Mouse (Mus musculus): ENCODE measurements around the gene Gm44973.
"Not testable (repeated sequence)": the region's sequence is repeated elsewhere in the genome, so short reads cannot be mapped to it uniquely, and the experiment has no call there.

The Gm44973 gene

DNA sequence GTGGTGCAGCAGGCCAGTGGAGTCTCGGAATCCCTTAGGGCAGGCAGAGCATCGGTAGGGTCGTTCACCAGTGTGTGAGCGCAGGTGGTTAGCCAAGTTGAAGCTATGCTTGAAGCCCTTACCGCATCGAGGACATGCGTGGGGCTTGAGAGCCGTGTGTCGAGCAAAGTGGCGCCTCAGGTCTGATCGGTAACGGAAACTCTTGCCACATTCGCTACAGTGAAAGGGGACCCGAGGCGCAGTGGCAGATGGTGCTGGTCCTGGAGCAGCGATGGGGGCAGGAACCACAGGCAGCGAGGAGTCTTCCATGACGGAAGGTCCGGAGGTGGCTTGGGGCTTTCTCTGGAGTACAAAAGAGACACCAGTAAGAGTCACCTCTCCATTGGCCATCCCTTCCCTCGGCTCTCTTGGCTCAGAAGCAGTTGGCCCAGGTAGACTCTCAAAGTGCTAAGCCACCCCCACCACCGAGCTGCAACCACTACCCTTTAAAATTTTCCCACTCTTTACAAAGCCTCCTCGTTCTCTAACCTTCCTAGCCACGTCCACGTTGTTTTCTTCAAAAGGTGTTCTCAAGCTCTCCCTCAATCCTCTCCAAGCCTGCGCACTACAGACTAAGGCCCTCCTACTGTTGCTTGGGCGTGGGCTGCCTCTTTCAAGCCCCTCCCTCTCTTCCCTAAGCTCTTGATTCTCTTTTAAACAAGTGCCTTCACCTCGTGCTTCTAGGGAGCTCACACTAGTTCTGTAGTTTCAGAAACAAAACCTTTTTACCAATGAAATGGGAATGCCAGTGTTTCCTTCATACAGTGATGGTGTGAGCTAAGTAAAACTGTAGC, 2.4 kb upstream of the Gm44973 start:
- Histone ChIP-seq H3K4me1 (replicated peaks; ENCODE audit: low read depth, low read length) (peaks cover 67% of the 10 kb centered on the region), H3K27me3 (ENCODE audit: insufficient read depth, low read length) (no peaks in the 10 kb centered on the region), H3K36me3 (ENCODE audit: insufficient read depth, low read length) (peaks cover 49% of the 10 kb centered on the region), H3K4me3 (replicated peaks; ENCODE audit: low read length) (peak overlapping the region; percentile 88), H3K9me3 (ENCODE audit: low read length) (peaks cover 5% of the 10 kb centered on the region)
- TF ChIP-seq NANOG (IDR thresholded peaks at IDR 0.05; ENCODE audit: borderline replicate concordance, low read length) (no peak), POU5F1 (IDR thresholded peaks at IDR 0.05; ENCODE audit: borderline replicate concordance, low read length) (no peak), CTCF (conservative IDR thresholded peaks at IDR 0.05; ENCODE audit: low read length) (no peak)

- H3K4me3 ChIP-seq (replicated peaks; ENCODE audit: low read length) = peak within 1 kb of the TSS; percentile 88
- TF ChIP-seq CTCF (conservative IDR thresholded peaks at IDR 0.05; ENCODE audit: low read length) (no peak), POU5F1 (IDR thresholded peaks at IDR 0.05; ENCODE audit: borderline replicate concordance, low read length) (no peak), NANOG (IDR thresholded peaks at IDR 0.05; ENCODE audit: borderline replicate concordance, low read length) (no peak)
- H3K27me3 ChIP-seq (ENCODE audit: insufficient read depth, low read length) = no peaks in the 10 kb centered on the region
- peaks cover 36% of the 10 kb centered on the region for H3K36me3 ChIP-seq (ENCODE audit: insufficient read depth, low read length)
- peaks cover 5% of the 10 kb centered on the region for H3K9me3 ChIP-seq (ENCODE audit: low read length)
- peaks cover 68% of the 10 kb centered on the region for H3K4me1 ChIP-seq (replicated peaks; ENCODE audit: low read depth, low read length)
Measured at GRCm38 (mm10) chr7:5014251-5015117, 812 bp upstream of the Gm44973 start, which contains the start of the genes Zfp524 and Fiz1. Zfp524 (plus strand) TSS chr7:5014415. Fiz1 (minus strand) TSS chr7:5014697.

GRCm38 (mm10) chr7:5016057-5016456, 761 bp downstream of the Gm44973 start:
- H3K27me3 ChIP-seq (ENCODE audit: insufficient read depth, low read length) = no peaks in the 10 kb centered on the region
- peaks cover 20% of the 10 kb centered on the region for H3K36me3 ChIP-seq (ENCODE audit: insufficient read depth, low read length)
- H3K4me1 ChIP-seq (replicated peaks; ENCODE audit: low read depth, low read length) = peaks cover 58% of the 10 kb centered on the region
- peaks cover 5% of the 10 kb centered on the region for H3K9me3 ChIP-seq (ENCODE audit: low read length)
- TF ChIP-seq NANOG (IDR thresholded peaks at IDR 0.05; ENCODE audit: borderline replicate concordance, low read length) (no peak), POU5F1 (IDR thresholded peaks at IDR 0.05; ENCODE audit: borderline replicate concordance, low read length) (no peak), CTCF (conservative IDR thresholded peaks at IDR 0.05; ENCODE audit: low read length) (no peak)
- peak overlapping the region; percentile 88 for H3K4me3 ChIP-seq (replicated peaks; ENCODE audit: low read length)

DNA sequence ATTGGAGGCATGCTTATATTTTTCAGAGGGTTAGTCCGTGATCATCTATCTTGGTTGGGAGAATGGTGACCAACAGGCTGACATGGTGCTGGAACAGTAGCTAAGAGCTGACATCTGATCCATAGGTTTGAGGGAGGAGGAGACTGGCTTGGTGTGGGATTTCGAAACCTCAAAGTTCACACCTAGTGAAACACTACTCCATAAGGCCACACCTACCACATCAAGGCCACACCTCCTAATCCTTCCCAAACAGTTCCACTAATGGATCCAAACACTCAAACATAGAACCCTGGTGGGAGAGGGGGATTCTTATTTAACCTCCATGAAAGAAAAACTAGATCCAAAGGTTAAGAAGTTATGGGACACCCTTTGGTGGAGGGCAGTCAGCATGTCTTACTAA, 1.6 kb downstream of the Gm44973 start:
- H3K9me3 ChIP-seq (ENCODE audit: low read length) = peaks cover 5% of the 10 kb centered on the region
- H3K4me3 ChIP-seq (replicated peaks; ENCODE audit: low read length) = no peak overlapping the region
- TF ChIP-seq NANOG (IDR thresholded peaks at IDR 0.05; ENCODE audit: borderline replicate concordance, low read length) (no peak), POU5F1 (IDR thresholded peaks at IDR 0.05; ENCODE audit: borderline replicate concordance, low read length) (no peak)
- H3K27me3 ChIP-seq (ENCODE audit: insufficient read depth, low read length) = no peaks in the 10 kb centered on the region
- peaks cover 19% of the 10 kb centered on the region for H3K36me3 ChIP-seq (ENCODE audit: insufficient read depth, low read length)
- peaks cover 58% of the 10 kb centered on the region for H3K4me1 ChIP-seq (replicated peaks; ENCODE audit: low read depth, low read length)

GRCm38 (mm10) chr7:5017352-5017751, 2.1 kb downstream of the Gm44973 start:
- H3K36me3 ChIP-seq (ENCODE audit: insufficient read depth, low read length) = peaks cover 19% of the 10 kb centered on the region
- peaks cover 58% of the 10 kb centered on the region for H3K4me1 ChIP-seq (replicated peaks; ENCODE audit: low read depth, low read length)
- TF ChIP-seq POU5F1 (IDR thresholded peaks at IDR 0.05; ENCODE audit: borderline replicate concordance, low read length) (no peak), NANOG (IDR thresholded peaks at IDR 0.05; ENCODE audit: borderline replicate concordance, low read length) (no peak), CTCF (conservative IDR thresholded peaks at IDR 0.05; ENCODE audit: low read length) (peak; percentile 60)
- peak overlapping the region; percentile 69 for H3K4me3 ChIP-seq (replicated peaks; ENCODE audit: low read length)
- H3K9me3 ChIP-seq (ENCODE audit: low read length) = peaks cover 5% of the 10 kb centered on the region
- no peaks in the 10 kb centered on the region for H3K27me3 ChIP-seq (ENCODE audit: insufficient read depth, low read length)

GRCm38 (mm10) chr7:5017931-5018330, 2.6 kb downstream of the Gm44973 start:
- Histone ChIP-seq H3K36me3 (ENCODE audit: insufficient read depth, low read length) (peaks cover 21% of the 10 kb centered on the region), H3K4me3 (replicated peaks; ENCODE audit: low read length) (peak overlapping the region; percentile 69), H3K27me3 (ENCODE audit: insufficient read depth, low read length) (no peaks in the 10 kb centered on the region), H3K4me1 (replicated peaks; ENCODE audit: low read depth, low read length) (peaks cover 56% of the 10 kb centered on the region), H3K9me3 (ENCODE audit: low read length) (peaks cover 5% of the 10 kb centered on the region)
- no peak for TF ChIP-seq POU5F1 (IDR thresholded peaks at IDR 0.05; ENCODE audit: borderline replicate concordance, low read length)
- no peak for TF ChIP-seq CTCF (conservative IDR thresholded peaks at IDR 0.05; ENCODE audit: low read length)
- no peak for TF ChIP-seq NANOG (IDR thresholded peaks at IDR 0.05; ENCODE audit: borderline replicate concordance, low read length)

DNA sequence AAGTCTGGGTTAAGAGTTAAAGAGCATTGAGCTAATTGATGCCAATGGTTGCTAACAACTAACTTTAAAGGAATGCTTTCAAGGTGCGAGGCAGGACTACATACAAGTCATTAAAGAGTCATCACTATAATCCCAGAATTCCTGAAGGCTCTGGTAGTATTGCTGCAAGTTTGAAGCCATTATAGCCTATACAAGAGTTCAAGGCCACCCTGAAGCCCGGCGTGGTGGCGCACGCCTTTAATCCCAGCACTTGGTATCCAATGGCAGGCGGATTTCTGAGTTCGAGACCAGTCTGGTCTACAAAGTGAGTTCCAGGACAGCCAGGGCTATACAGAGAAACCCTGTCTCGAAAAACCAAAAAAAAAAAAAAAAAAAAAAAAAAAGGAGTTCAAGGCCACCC, 4.3 kb downstream of the Gm44973 start:
- peak overlapping the region; percentile 95 for H3K4me3 ChIP-seq (replicated peaks; ENCODE audit: low read length)
- not testable (repeated sequence) for H3K27me3 ChIP-seq (ENCODE audit: insufficient read depth, low read length); H3K9me3 ChIP-seq (ENCODE audit: low read length)
- peaks cover 57% of the 10 kb centered on the region for H3K4me1 ChIP-seq (replicated peaks; ENCODE audit: low read depth, low read length)
- H3K36me3 ChIP-seq (ENCODE audit: insufficient read depth, low read length) = peaks cover 37% of the 10 kb centered on the region

GRCm38 (mm10) chr7:5020000-5020681, 4.8 kb downstream of the Gm44973 start, which contains the start of the genes Zfp865 and Ccdc106:
Zfp865 (plus strand) TSS chr7:5020376.
Ccdc106 (plus strand) TSS chr7:5020553.
- Histone ChIP-seq H3K4me1 (replicated peaks; ENCODE audit: low read depth, low read length) (peaks cover 59% of the 10 kb centered on the region), H3K4me3 (replicated peaks; ENCODE audit: low read length) (peak within 1 kb of the TSS; percentile 95), H3K27me3 (ENCODE audit: insufficient read depth, low read length) (no peaks in the 10 kb centered on the region), H3K9me3 (ENCODE audit: low read length) (peaks cover 5% of the 10 kb centered on the region), H3K36me3 (ENCODE audit: insufficient read depth, low read length) (peaks cover 43% of the 10 kb centered on the region)
- TF ChIP-seq NANOG (IDR thresholded peaks at IDR 0.05; ENCODE audit: borderline replicate concordance, low read length) (no peak), CTCF (conservative IDR thresholded peaks at IDR 0.05; ENCODE audit: low read length) (no peak), POU5F1 (IDR thresholded peaks at IDR 0.05; ENCODE audit: borderline replicate concordance, low read length) (no peak)
